Comparison of ENCODE assay signal across 8 mouse cellular contexts in genomic region chr11:83039796-83040195, GRCm38 (mm10). TPM values are rescaled to one million over a fixed set of nuclear protein-coding genes. Genes with fewer than 3 reads are reported as not detected.
DNase-seq lines count a peak whose midpoint lies in the region; ATAC-seq and TF ChIP-seq lines count a peak whose summit lies in the region.

No protein-coding gene starts in this region.

- TF ChIP-seq EP300 in liver, embryonic 14.5 days (IDR thresholded peaks at IDR 0.05; ENCODE audit: low read depth) = no peak

- TF ChIP-seq CTCF in liver, embryonic 14.5 days (IDR thresholded peaks at IDR 0.05; ENCODE audit: low read depth) = no peak; the same call in 1 of the 2 replicates

- peaks cover 4% of the 10 kb centered on the region; the same call in 1 of the 2 replicates for H3K4me1 ChIP-seq in heart, embryonic 12.5 days (replicated peaks)
- H3K4me1 ChIP-seq in heart, embryonic 16.5 days (ENCODE audit: control insufficient read depth, insufficient read depth, low read length) = no peaks in the 10 kb centered on the region
- H3K4me1 ChIP-seq in liver, embryonic 14.5 days (replicated peaks; ENCODE audit: control insufficient read depth in 2 of 2, insufficient read depth in 2 of 2, low read length in 1 of 2) = no peaks in the 10 kb centered on the region

- ATAC-seq in heart, embryonic 12.5 days (ENCODE audit: insufficient number of reproducible peaks, low FRiP score) = no peak
- ATAC-seq in heart, embryonic 16.5 days (replicated peaks; ENCODE audit: extremely low read depth, insufficient read depth, low FRiP score) = no peak
- ATAC-seq in liver, embryonic 14.5 days (ENCODE audit: insufficient read depth) = no peak
- ATAC-seq in monocyte, adult 5-6 weeks (replicated peaks; ENCODE audit: insufficient number of reproducible peaks, low FRiP score, low TSS enrichment, poor library complexity, severe bottlenecking) = no peak

- H3K4me2 ChIP-seq in heart, embryonic 12.5 days = peak overlapping the region; percentile 69
- H3K4me2 ChIP-seq in heart, embryonic 16.5 days (ENCODE audit: low read depth, low read length) = peak overlapping the region; percentile 70
- peak overlapping the region; percentile 39 for H3K4me2 ChIP-seq in liver, embryonic 14.5 days (ENCODE audit: low read depth)

- H3K27ac ChIP-seq in heart, embryonic 12.5 days (ENCODE audit: poor library complexity, severe bottlenecking) = no peak overlapping the region
- no peak overlapping the region for H3K27ac ChIP-seq in heart, embryonic 16.5 days (ENCODE audit: low read length)
- no peak overlapping the region for H3K27ac ChIP-seq in liver, embryonic 14.5 days

- DNase-seq in heart, postnatal 10 days = no peak
- peak; percentile 42 to 53 for DNase-seq in adrenal gland, postnatal 36 days
- DNase-seq in liver, embryonic 14.5 days (ENCODE audit: low read depth in 3 of 3, low spot score in 3 of 3) = no peak
- no peak for DNase-seq in embryo, embryonic 11 days
- DNase-seq in ovary, adult 18-20 months (ENCODE audit: low spot score) = no peak

- intact Hi-C loops in heart, postnatal 10 days (cut with DNase I) = loop anchor here (1.0 to 5.0 kb wide), 2 partner anchors 67 to 124 kb away; no protein-coding TSS in a partner anchor

- H3K36me3 ChIP-seq in heart, embryonic 12.5 days = no peaks in the 10 kb centered on the region
- no peaks in the 10 kb centered on the region for H3K36me3 ChIP-seq in heart, embryonic 16.5 days (ENCODE audit: control insufficient read depth, insufficient read depth)
- H3K36me3 ChIP-seq in liver, embryonic 14.5 days (replicated peaks; ENCODE audit: control insufficient read depth, insufficient read depth, low read depth) = no peaks in the 10 kb centered on the region

- no peaks in the 10 kb centered on the region; the same call in 1 of the 2 replicates for H3K27me3 ChIP-seq in heart, embryonic 12.5 days (replicated peaks)
- no peaks in the 10 kb centered on the region for H3K27me3 ChIP-seq in heart, embryonic 16.5 days (ENCODE audit: control insufficient read depth, insufficient read depth, low read length)
- H3K27me3 ChIP-seq in liver, embryonic 14.5 days (ENCODE audit: control insufficient read depth, insufficient read depth, low read length) = no peaks in the 10 kb centered on the region

- H3K9me3 ChIP-seq in heart, embryonic 12.5 days (replicated peaks) = 0 out of 2 replicates have a peak, but pooled peaks cover 2% of the 10 kb centered on the region
- H3K9me3 ChIP-seq in heart, embryonic 16.5 days (replicated peaks; ENCODE audit: control insufficient read depth, low read length) = no peaks in the 10 kb centered on the region
- H3K9me3 ChIP-seq in liver, embryonic 14.5 days (ENCODE audit: control insufficient read depth, low read length) = no peaks in the 10 kb centered on the region

- H3K4me3 ChIP-seq in heart, embryonic 12.5 days = peak overlapping the region; percentile 32
- peak overlapping the region; percentile 45 for H3K4me3 ChIP-seq in heart, embryonic 16.5 days (ENCODE audit: low read length)
- no peak overlapping the region for H3K4me3 ChIP-seq in liver, embryonic 14.5 days (ENCODE audit: insufficient read depth in 1 of 2, low read depth in 2 of 2, low read length in 2 of 2)

- peak overlapping the region; percentile 26; the same call in 1 of the 2 replicates for H3K9ac ChIP-seq in heart, embryonic 12.5 days
- peak overlapping the region; percentile 38 for H3K9ac ChIP-seq in heart, embryonic 16.5 days (ENCODE audit: low read length)
- H3K9ac ChIP-seq in liver, embryonic 14.5 days (replicated peaks) = no peak overlapping the region

- WGBS in heart, embryonic 12.5 days = 8% methylated on average over 19 of the region's 19 CpGs
- 8% methylated on average over 19 of the region's 19 CpGs for WGBS in heart, embryonic 16.5 days
- WGBS in liver, embryonic 14.5 days (ENCODE audit: insufficient replicate concordance) = 11% methylated on average over 19 of the region's 19 CpGs

RNA-seq across cellular contexts. Expression of gene Slfn8, which starts 19.2 kb away (rescaled TPM):
- 0.26 and 0.36 TPM in 2 replicates for polyA plus RNA-seq in heart, embryonic 12.5 days (2016; fragmentation: Nextera tagmentation; extraction: Ambion mirVana)
- under 1 TPM; 0.35 to 0.45 TPM for total RNA-seq in heart, postnatal 10 days (2021)
- total RNA-seq in adrenal gland, postnatal 36 days (2021) = 1 to 10 TPM; 1.5 to 2.5 TPM
- 0.69 and 1.6 TPM in 2 replicates for polyA plus RNA-seq in heart, embryonic 16.5 days (2015; fragmentation: Nextera tagmentation; extraction: Ambion mirVana)
- 0.09 and 0.18 TPM in 2 replicates for polyA plus RNA-seq in liver, embryonic 14.5 days (2012; rRNA removed)
- 0.22 and 0.37 TPM in 2 replicates for polyA plus RNA-seq in liver, embryonic 14.5 days (2014; fragmentation: Nextera tagmentation; extraction: Ambion mirVana)
- total RNA-seq in monocyte, adult 5-6 weeks (2017) = 32.7 to 79.3 TPM (median 34.1 TPM) in 3 replicates

RNA-seq across cellular contexts. Expression of gene Slfn2, which starts 25.1 kb away (rescaled TPM):
- 2.6 and 3.4 TPM in 2 replicates for polyA plus RNA-seq in heart, embryonic 12.5 days (2016; fragmentation: Nextera tagmentation; extraction: Ambion mirVana)
- 1 to 10 TPM; 2.5 to 3.0 TPM for total RNA-seq in heart, postnatal 10 days (2021)
- total RNA-seq in adrenal gland, postnatal 36 days (2021) = 1 to 10 TPM; 4.8 to 6.3 TPM
- 4.3 and 7.9 TPM in 2 replicates for polyA plus RNA-seq in heart, embryonic 16.5 days (2015; fragmentation: Nextera tagmentation; extraction: Ambion mirVana)
- polyA plus RNA-seq in liver, embryonic 14.5 days (2012; rRNA removed) = 2.4 and 3.6 TPM in 2 replicates
- polyA plus RNA-seq in liver, embryonic 14.5 days (2014; fragmentation: Nextera tagmentation; extraction: Ambion mirVana) = 7.4 and 8.8 TPM in 2 replicates
- total RNA-seq in monocyte, adult 5-6 weeks (2017) = 546 to 771 TPM (median 642 TPM) in 3 replicates

RNA-seq across cellular contexts. Expression of gene Slfn9, which starts 48.2 kb away (rescaled TPM):
- polyA plus RNA-seq in heart, embryonic 12.5 days (2016; fragmentation: Nextera tagmentation; extraction: Ambion mirVana) = 19.9 and 20.3 TPM in 2 replicates
- 1 to 10 TPM; 5.6 to 6.9 TPM for total RNA-seq in heart, postnatal 10 days (2021)
- 10 to 100 TPM in 1 of 2 experiments, 1 to 10 TPM in 1; 8.1 to 11.2 TPM for total RNA-seq in adrenal gland, postnatal 36 days (2021)
- 11.9 and 13.1 TPM in 2 replicates for polyA plus RNA-seq in heart, embryonic 16.5 days (2015; fragmentation: Nextera tagmentation; extraction: Ambion mirVana)
- polyA plus RNA-seq in liver, embryonic 14.5 days (2012; rRNA removed) = 1.8 and 3.8 TPM in 2 replicates
- 5.6 and 5.7 TPM in 2 replicates for polyA plus RNA-seq in liver, embryonic 14.5 days (2014; fragmentation: Nextera tagmentation; extraction: Ambion mirVana)
- total RNA-seq in monocyte, adult 5-6 weeks (2017) = 7.5 to 17.2 TPM (median 7.7 TPM) in 3 replicates

Comparison
In these comparisons a context has a peak if more than half of its experiments do, and no peak if none do; other contexts are left out.
1. H3K4me3 ChIP-seq: peak in heart, embryonic 12.5 days (single experiment) and heart, embryonic 16.5 days (single experiment); none in liver, embryonic 14.5 days (0 of 2).
2. DNase-seq: peak in adrenal gland, postnatal 36 days (2 of 2); none in heart, postnatal 10 days (0 of 2), liver, embryonic 14.5 days (0 of 3), embryo, embryonic 11 days (single experiment) and ovary, adult 18-20 months (single experiment).
3. RNA of gene Slfn2, which starts 25.1 kb away (total RNA-seq): 546 to 771 TPM in monocyte, adult 5-6 weeks; 4.8 to 6.3 TPM in adrenal gland, postnatal 36 days and 2.5 to 3.0 TPM in heart, postnatal 10 days; every median in the first group is over 10 times any median in the second.
4. Peak in every context shown above with its lines, with median percentiles within 50 percentile points of each other: H3K4me2 ChIP-seq.